Mouse (Mus musculus) hindbrain, embryonic 16.5 days (tissue): ENCODE data around the gene Gm20604. TPM values are rescaled to one million over a fixed set of nuclear protein-coding genes. Genes with fewer than 3 reads are reported as not detected.

Experiments
- ATAC-seq: fragments of 200-750 bp; cut with Nextera tagmentation; 2 replicates; pipeline ENCODE4 v1.8.0; 2017; ENCODE audit warnings: moderate TSS enrichment, moderate library complexity
- H3K27ac ChIP-seq: fragments of 300-500 bp; sonication (generic); 2 replicates; pipeline ENCODE4 v1.5.1; 2014; ENCODE audit warnings: low read depth, mild to moderate bottlenecking, control low read depth, low read length, moderate library complexity
- H3K27me3 ChIP-seq: fragments of 300-500 bp; sonication (generic); replicated peaks from 2 replicates; pipeline ENCODE4 v1.6.1; 2014; ENCODE audit warnings: low read length; ENCODE audit not compliant: control insufficient read depth, insufficient read depth
- H3K36me3 ChIP-seq: fragments of 300-500 bp; sonication (generic); 2 replicates; pipeline ENCODE4 v1.6.1; 2014; ENCODE audit warnings: mild to moderate bottlenecking, low read length, moderate library complexity, mixed read lengths; ENCODE audit not compliant: control insufficient read depth, insufficient read depth
- H3K4me1 ChIP-seq: fragments of 300-500 bp; sonication (generic); 2 replicates; pipeline ENCODE4 v1.6.1; 2014; ENCODE audit warnings: low read depth, low read length; ENCODE audit not compliant: control insufficient read depth, insufficient read depth
- H3K4me2 ChIP-seq: fragments of 300-500 bp; sonication (generic); 2 replicates; pipeline ENCODE4 v1.6.1; 2014; ENCODE audit warnings: mild to moderate bottlenecking, low read length, control low read depth, moderate library complexity
- H3K4me3 ChIP-seq: fragments of 300-500 bp; sonication (generic); 2 replicates; pipeline ENCODE4 v1.5.1; 2014; ENCODE audit warnings: mild to moderate bottlenecking, low read length, control low read depth, moderate library complexity
- H3K9ac ChIP-seq: fragments of 300-500 bp; sonication (generic); 2 replicates; pipeline ENCODE4 v1.6.1; 2014; ENCODE audit warnings: low read depth, mild to moderate bottlenecking, control low read depth, low read length, moderate library complexity
- H3K9me3 ChIP-seq: fragments of 300-500 bp; sonication (generic); 2 replicates; pipeline ENCODE4 v1.6.1; 2014; ENCODE audit warnings: mild to moderate bottlenecking, low read length, moderate library complexity; ENCODE audit not compliant: control insufficient read depth
- WGBS: fragments of 180-500 bp; shearing (Covaris S2); extraction: QIAGEN DNeasy Blood & Tissue Kit; methylation state at CpG from one replicate; pipeline ENCODE4 v1.1.7; 2014; 5-methylcytosine and 5-hydroxymethylcytosine counted together
- polyA plus RNA-seq: library from polyadenylated mRNA; unstranded; fragments of >200 nt; fragmentation: Nextera tagmentation; extraction: Ambion mirVana; gene quantifications from 2 replicates; pipeline ENCODE4 v1.2.1, GENCODE M21; 2015

The Gm20604 gene
- polyA plus RNA-seq, 1 experiment from 2014 or later: 48.8 TPM

DNA sequence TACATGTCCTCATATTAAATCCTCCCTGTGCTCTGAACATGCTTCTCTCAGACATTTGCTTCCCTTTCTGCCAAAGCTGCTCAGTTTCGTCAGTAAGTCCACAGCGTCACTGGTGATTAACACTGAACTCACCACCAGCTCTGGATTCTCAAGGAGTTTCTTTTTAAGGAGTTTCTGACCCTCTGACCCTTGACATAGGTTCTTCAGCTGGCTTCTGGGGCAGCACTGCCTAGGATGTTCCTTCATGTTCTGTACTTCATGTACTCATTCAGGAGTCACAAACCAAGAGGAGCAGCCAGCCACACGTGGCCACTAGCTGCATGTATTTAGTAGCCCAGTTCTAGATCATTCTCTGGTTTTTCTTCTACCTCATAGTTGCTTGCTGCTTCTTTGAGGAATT, 10.2 kb downstream of the Gm20604 start:
- Histone ChIP-seq H3K27me3 (no peaks in the 10 kb centered on the region), H3K4me2 (no peak overlapping the region), H3K9ac (no peak overlapping the region), H3K9me3 (no peaks in the 10 kb centered on the region), H3K36me3 (peaks cover 3% of the 10 kb centered on the region), H3K27ac (no peak overlapping the region), H3K4me1 (peaks cover 10% of the 10 kb centered on the region), H3K4me3 (no peak overlapping the region)
- WGBS: 90% methylated on average over 3 of the region's 3 CpGs
- no peak for ATAC-seq

- no peak for ATAC-seq
- Histone ChIP-seq H3K27ac (no peak overlapping the region), H3K4me3 (no peak overlapping the region), H3K9ac (no peak overlapping the region), H3K4me2 (peak overlapping the region; percentile 90; the same call in 1 of the 2 replicates), H3K36me3 (peaks cover 3% of the 10 kb centered on the region), H3K27me3 (no peaks in the 10 kb centered on the region), H3K4me1 (peaks cover 22% of the 10 kb centered on the region), H3K9me3 (no peaks in the 10 kb centered on the region)
- WGBS: 59% methylated on average over 6 of the region's 6 CpGs
Observed at GRCm38 (mm10) chr12:102744839-102745238, 13.6 kb downstream of the Gm20604 start.

DNA sequence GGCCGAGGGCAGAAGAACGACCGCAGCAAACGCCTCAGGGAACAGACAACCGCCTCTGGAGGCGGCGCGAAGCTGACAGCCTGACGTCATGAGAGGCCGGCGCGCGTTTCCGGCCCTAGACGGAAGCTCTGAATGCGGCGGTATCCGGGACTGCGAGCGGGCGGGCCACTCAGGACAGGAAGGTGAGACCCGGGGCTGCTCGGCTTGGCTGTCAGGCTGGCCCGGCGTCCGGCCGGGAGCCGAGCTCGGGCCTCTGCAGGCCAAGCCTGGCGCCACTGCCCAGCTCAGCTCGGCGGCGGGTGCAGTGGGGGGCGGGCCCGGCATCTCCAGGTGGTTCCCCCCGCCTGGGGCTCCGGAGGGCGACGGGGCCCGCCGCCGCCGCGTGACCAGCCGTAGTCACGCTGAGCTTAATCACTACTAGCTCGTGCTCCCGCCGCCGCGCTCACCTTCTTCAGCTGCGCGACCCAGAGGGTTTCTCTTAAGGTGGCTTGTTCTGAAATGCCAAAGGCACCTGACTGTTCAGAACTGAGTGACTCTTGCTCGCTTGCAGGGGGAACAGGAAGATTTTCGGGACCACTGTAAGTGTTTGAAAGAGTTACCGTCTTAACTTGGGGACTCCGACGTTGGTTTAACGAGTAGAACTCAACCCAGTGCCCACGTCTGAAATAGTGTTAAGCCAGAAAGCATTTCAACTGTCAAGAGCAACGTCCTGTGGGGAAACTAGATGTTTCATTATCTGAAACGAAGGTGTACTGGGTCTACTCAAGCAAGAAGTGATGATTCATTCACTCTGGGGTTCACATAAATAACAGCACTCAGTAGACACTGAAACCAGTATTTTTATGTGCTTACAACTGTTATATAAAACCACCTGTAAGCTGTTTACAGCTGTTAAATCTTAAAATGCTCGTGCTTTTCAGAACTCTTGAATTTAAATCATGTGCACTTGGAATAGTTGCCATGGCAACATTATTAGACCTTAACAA, 14.6 kb downstream of the Gm20604 start, which contains the start of the genes Moap1 and Tmem251:
Gene Moap1, minus strand, starts transcription at position 73 of the 986 bp plus-strand sequence.
Gene Tmem251, plus strand, starts transcription at position 174 of the 986 bp plus-strand sequence.
- peak; percentile 98 for ATAC-seq
- H3K4me3 ChIP-seq: peak within 1 kb of the TSS; percentile 80
- peak within 1 kb of the TSS; percentile 88 for H3K9ac ChIP-seq
- H3K36me3 ChIP-seq: peaks cover 3% of the 10 kb centered on the region
- H3K4me2 ChIP-seq: peak within 1 kb of the TSS; percentile 90
- under 1% methylated on average over 63 of the region's 63 CpGs for WGBS
- peak within 1 kb of the TSS; percentile 93 for H3K27ac ChIP-seq
- no peaks in the 10 kb centered on the region for H3K27me3 ChIP-seq
- peaks cover 22% of the 10 kb centered on the region for H3K4me1 ChIP-seq
- H3K9me3 ChIP-seq: no peaks in the 10 kb centered on the region

GRCm38 (mm10) chr12:102743036-102743588, 15.4 kb downstream of the Gm20604 start:
- Histone ChIP-seq H3K4me2 (peak overlapping the region; percentile 90), H3K4me3 (peak overlapping the region; percentile 80), H3K36me3 (peaks cover 3% of the 10 kb centered on the region; the same call in 1 of the 2 replicates), H3K9ac (peak overlapping the region; percentile 88), H3K27me3 (no peaks in the 10 kb centered on the region), H3K4me1 (peaks cover 22% of the 10 kb centered on the region), H3K9me3 (no peaks in the 10 kb centered on the region), H3K27ac (peak overlapping the region; percentile 93)
- ATAC-seq: peak; percentile 82
- under 1% methylated on average over 33 of the region's 33 CpGs for WGBS

- Histone ChIP-seq H3K9me3 (no peaks in the 10 kb centered on the region), H3K27me3 (no peaks in the 10 kb centered on the region), H3K27ac (no peak overlapping the region), H3K9ac (no peak overlapping the region), H3K36me3 (peaks cover 3% of the 10 kb centered on the region; the same call in 1 of the 2 replicates), H3K4me2 (no peak overlapping the region; the same call in 1 of the 2 replicates), H3K4me1 (peaks cover 22% of the 10 kb centered on the region), H3K4me3 (no peak overlapping the region)
- WGBS: 90% methylated on average over 7 of the region's 7 CpGs
- ATAC-seq: no peak
Observed at GRCm38 (mm10) chr12:102742056-102742455, 16.4 kb downstream of the Gm20604 start.

- Histone ChIP-seq H3K9ac (no peak overlapping the region), H3K4me1 (peaks cover 22% of the 10 kb centered on the region), H3K4me2 (no peak overlapping the region), H3K9me3 (no peaks in the 10 kb centered on the region), H3K27ac (no peak overlapping the region), H3K27me3 (no peaks in the 10 kb centered on the region), H3K4me3 (no peak overlapping the region), H3K36me3 (no peaks in the 10 kb centered on the region)
- ATAC-seq: no peak
- 60% methylated on average over 3 of the region's 3 CpGs for WGBS
Observed at GRCm38 (mm10) chr12:102740285-102740684, 18.2 kb downstream of the Gm20604 start.

DNA sequence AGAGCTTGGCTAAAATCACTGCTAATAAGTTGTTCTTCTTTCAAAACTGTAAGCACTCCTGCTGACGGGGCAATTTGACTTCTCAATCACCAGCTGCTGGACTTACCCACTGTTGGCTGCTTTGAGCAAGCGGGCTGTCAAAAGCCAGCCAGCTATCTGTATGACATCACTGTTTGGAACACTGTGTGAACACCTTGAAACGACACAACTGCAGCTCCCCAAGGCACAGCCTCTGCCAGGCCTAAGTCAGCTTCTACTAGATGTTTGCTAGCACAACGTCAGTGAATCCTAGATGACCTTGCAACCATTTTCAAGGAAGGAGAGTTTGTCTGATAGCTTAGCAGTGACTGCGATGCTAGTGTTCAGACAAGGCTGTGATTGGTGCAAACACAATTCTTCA, 19.4 kb downstream of the Gm20604 start:
- Histone ChIP-seq H3K4me3 (no peak overlapping the region), H3K9me3 (no peaks in the 10 kb centered on the region)
- WGBS: 83% methylated on average over 5 of the region's 5 CpGs

DNA sequence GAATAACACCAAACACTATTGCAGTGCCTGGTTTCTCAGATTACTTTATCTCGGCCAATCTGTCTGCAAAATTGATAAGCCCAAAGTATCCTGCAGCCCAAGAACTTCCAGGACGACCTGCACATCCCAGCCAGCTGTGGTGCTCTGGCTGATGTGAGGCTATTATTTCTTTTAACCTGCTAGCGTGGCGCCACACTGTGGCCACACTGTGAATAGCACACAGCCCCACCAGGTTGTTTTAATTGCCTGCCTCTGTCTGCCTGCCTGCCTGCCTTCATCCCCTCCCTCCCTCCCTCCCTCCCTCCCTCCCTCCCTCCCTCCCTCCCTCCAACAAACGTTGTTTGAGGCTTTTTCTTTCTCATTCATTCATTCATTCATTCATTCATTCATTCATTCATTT, 25.1 kb downstream of the Gm20604 start:
- ATAC-seq: no peak
- Histone ChIP-seq H3K4me2 (no peak overlapping the region), H3K9ac (no peak overlapping the region), H3K9me3 (no peaks in the 10 kb centered on the region), H3K27me3 (no peaks in the 10 kb centered on the region), H3K27ac (no peak overlapping the region), H3K4me1 (peaks cover 15% of the 10 kb centered on the region), H3K36me3 (no peaks in the 10 kb centered on the region), H3K4me3 (no peak overlapping the region)
- WGBS: 13% methylated on average over 4 of the region's 5 CpGs

More for the DNA sequence above, 19.4 kb downstream of the Gm20604 start:
- Histone ChIP-seq H3K36me3 (no peaks in the 10 kb centered on the region), H3K27me3 (no peaks in the 10 kb centered on the region), H3K27ac (no peak overlapping the region), H3K4me2 (no peak overlapping the region), H3K9ac (no peak overlapping the region), H3K4me1 (peaks cover 12% of the 10 kb centered on the region)
- ATAC-seq: no peak
